Mouse (Mus musculus): Measurements from ENCODE around the gene Zscan29.
A peak's percentile ranks its signal among the peaks of the same experiment; 100 is the strongest.

The Zscan29 gene

GRCm38 (mm10) chr2:121170980-121171742 is at the start of gene Zscan29:
Gene Zscan29 (minus strand): TSS chr2:121171125.
- DNase-seq = peak; percentile 82

- DNase-seq = no peak
Measured at GRCm38 (mm10) chr2:121219994-121220393, 49.1 kb upstream of the Zscan29 start.

- DNase-seq = no peak
Measured at GRCm38 (mm10) chr2:121219177-121219576, 48.3 kb upstream of the Zscan29 start.

GRCm38 (mm10) chr2:121214491-121214890 is 43.6 kb upstream of the Zscan29 start:
- DNase-seq = no peak

- no peak for DNase-seq
Measured at GRCm38 (mm10) chr2:121206541-121206940, 35.6 kb upstream of the Zscan29 start.

GRCm38 (mm10) chr2:121204276-121204675 is 33.4 kb upstream of the Zscan29 start:
- no peak for DNase-seq

- DNase-seq = no peak
Measured at GRCm38 (mm10) chr2:121195466-121195865, 24.5 kb upstream of the Zscan29 start.

- DNase-seq = no peak
Measured at GRCm38 (mm10) chr2:121188530-121188929, 17.6 kb upstream of the Zscan29 start.

- no peak for DNase-seq
Measured at GRCm38 (mm10) chr2:121184142-121184541, 13.2 kb upstream of the Zscan29 start.

GRCm38 (mm10) chr2:121183431-121183830 is 12.5 kb upstream of the Zscan29 start:
- peak; percentile 89 for DNase-seq

- no peak for DNase-seq
Measured at GRCm38 (mm10) chr2:121178828-121179479, 8.0 kb upstream of the Zscan29 start.

GRCm38 (mm10) chr2:121170481-121170971 is 399 bp downstream of the Zscan29 start, which contains the start of gene Tubgcp4:
Gene Tubgcp4 (plus strand): TSS chr2:121170654.
- no peak for DNase-seq

- peak; percentile 42 for DNase-seq
Measured at GRCm38 (mm10) chr2:121169902-121170301, 1.0 kb downstream of the Zscan29 start.

GRCm38 (mm10) chr2:121169173-121169572 is 1.8 kb downstream of the Zscan29 start:
- DNase-seq = no peak

GRCm38 (mm10) chr2:121153100-121153499 is 17.8 kb downstream of the Zscan29 start:
- no peak for DNase-seq

GRCm38 (mm10) chr2:121149679-121150078 is 21.2 kb downstream of the Zscan29 start:
- DNase-seq = no peak

GRCm38 (mm10) chr2:121142415-121142814 is 28.5 kb downstream of the Zscan29 start:
- peak; percentile 21 for DNase-seq

- DNase-seq = peak; percentile 46
Measured at GRCm38 (mm10) chr2:121141216-121142035, 29.5 kb downstream of the Zscan29 start.

- DNase-seq = peak; percentile 94
Measured at GRCm38 (mm10) chr2:121140018-121140882, 30.7 kb downstream of the Zscan29 start, which contains the start of the genes Adal and Lcmt2. Gene Adal (plus strand): TSS chr2:121140428. Gene Lcmt2 (minus strand): TSS chr2:121140653.

GRCm38 (mm10) chr2:121139266-121140017 is 31.5 kb downstream of the Zscan29 start:
- peak; percentile 74 for DNase-seq

- DNase-seq = no peak
Measured at GRCm38 (mm10) chr2:121137371-121137770, 33.6 kb downstream of the Zscan29 start.

Data from cerebellum, adult 9-10 months (tissue).